Mouse (Mus musculus): ENCODE measurements around the gene Ntn1. TPM values are rescaled to one million over a fixed set of nuclear protein-coding genes. Genes with fewer than 3 reads are reported as not detected.

Ntn1 gene
- polyA plus RNA-seq, 1 experiment from 2014 or later = 11.5 TPM

- ATAC-seq (ENCODE audit: insufficient number of reproducible peaks, insufficient read depth, low FRiP score, low read depth) = no peak
- 91% methylated on average over 6 of the region's 6 CpGs for WGBS
These were observed 172.8 kb downstream of the Ntn1 start for GRCm38 (mm10) chr11:68227837-68228236.

DNA sequence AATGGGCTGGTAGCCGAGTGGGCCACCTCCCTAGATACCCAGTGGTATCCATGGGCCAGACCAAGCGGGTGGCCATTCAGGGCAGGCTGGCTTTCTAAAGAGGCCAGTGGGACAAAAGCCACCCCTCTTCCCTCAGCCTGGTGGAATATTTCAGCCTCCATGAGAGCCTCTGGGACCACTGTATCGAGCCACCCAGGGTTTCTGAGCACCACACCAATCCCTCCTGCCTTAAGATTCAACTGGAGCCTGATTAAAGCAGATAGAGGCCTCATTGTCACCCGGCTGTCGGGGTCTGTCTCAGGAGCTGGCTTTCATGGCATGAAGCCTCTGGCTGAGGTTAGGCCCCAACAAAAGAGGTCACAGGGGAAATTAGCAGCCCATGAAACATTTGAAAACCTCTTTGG is 174.0 kb downstream of the Ntn1 start:
- no peak for ATAC-seq (ENCODE audit: insufficient number of reproducible peaks, insufficient read depth, low FRiP score, low read depth)
- WGBS = 73% methylated on average over 5 of the region's 5 CpGs
- Histone ChIP-seq H3K4me2 (ENCODE audit: low read length) (no peak overlapping the region), H3K36me3 (ENCODE audit: control insufficient read depth, insufficient read depth, low read length) (no peaks in the 10 kb centered on the region), H3K9ac (ENCODE audit: low read length) (no peak overlapping the region), H3K27ac (replicated peaks in 1 of 2; ENCODE audit: control insufficient read depth in 1 of 2, insufficient read depth in 1 of 2, low read depth in 2 of 2, low read length in 2 of 2) (no peak overlapping the region), H3K27me3 (ENCODE audit: control insufficient read depth, insufficient read depth, low read length) (no peaks in the 10 kb centered on the region), H3K9me3 (ENCODE audit: control insufficient read depth, low read length) (no peaks in the 10 kb centered on the region), H3K4me1 (ENCODE audit: control insufficient read depth in 2 of 2, insufficient read depth in 2 of 2, low read length in 2 of 2) (peaks cover 0 to 6% of the 10 kb centered on the region in 2 experiments; a peak in 2 of 4 replicates), H3K4me3 (ENCODE audit: control insufficient read depth in 1 of 2, insufficient read depth in 1 of 2, low read depth in 1 of 2, low read length in 2 of 2) (no peak overlapping the region)

More at GRCm38 (mm10) chr11:68227837-68228236, 172.8 kb downstream of the Ntn1 start:
- no peak overlapping the region for H3K4me2 ChIP-seq (ENCODE audit: low read length)
- no peak overlapping the region for H3K27ac ChIP-seq (replicated peaks in 1 of 2; ENCODE audit: control insufficient read depth in 1 of 2, insufficient read depth in 1 of 2, low read depth in 2 of 2, low read length in 2 of 2)
- no peaks in the 10 kb centered on the region for H3K36me3 ChIP-seq (ENCODE audit: control insufficient read depth, insufficient read depth, low read length)
- no peaks in the 10 kb centered on the region for H3K27me3 ChIP-seq (ENCODE audit: control insufficient read depth, insufficient read depth, low read length)
- no peak overlapping the region for H3K9ac ChIP-seq (ENCODE audit: low read length)
- H3K4me1 ChIP-seq (ENCODE audit: control insufficient read depth in 2 of 2, insufficient read depth in 2 of 2, low read length in 2 of 2) = peaks cover 0 to 6% of the 10 kb centered on the region in 2 experiments; a peak in 2 of 4 replicates
- no peaks in the 10 kb centered on the region for H3K9me3 ChIP-seq (ENCODE audit: control insufficient read depth, low read length)
- H3K4me3 ChIP-seq (ENCODE audit: control insufficient read depth in 1 of 2, insufficient read depth in 1 of 2, low read depth in 1 of 2, low read length in 2 of 2) = no peak overlapping the region

DNA sequence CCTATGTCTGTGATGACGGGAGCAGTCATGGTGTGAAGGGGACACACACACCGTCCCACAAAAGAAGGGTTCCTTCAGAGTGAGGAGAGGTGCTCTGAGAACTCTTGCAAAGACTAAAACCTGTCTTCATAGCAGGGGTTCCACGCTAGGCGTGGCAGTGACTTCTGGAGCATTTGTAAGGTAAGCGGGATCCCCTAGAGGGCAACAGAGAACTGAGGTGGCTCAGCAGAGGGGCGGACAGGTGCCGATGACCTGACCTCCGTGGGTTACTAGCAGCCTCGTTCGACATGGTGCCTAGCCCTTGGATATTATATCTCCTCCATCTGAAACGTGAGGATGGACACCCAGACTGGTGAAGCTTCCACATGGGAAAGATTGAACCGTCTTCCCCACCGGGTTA is 177.5 kb downstream of the Ntn1 start:
- no peak overlapping the region for H3K9ac ChIP-seq (ENCODE audit: low read length)
- no peaks in the 10 kb centered on the region for H3K27me3 ChIP-seq (ENCODE audit: control insufficient read depth, insufficient read depth, low read length)
- H3K4me1 ChIP-seq (ENCODE audit: control insufficient read depth in 2 of 2, insufficient read depth in 2 of 2, low read length in 2 of 2) = peaks cover 0 to 1% of the 10 kb centered on the region in 2 experiments; a peak in 2 of 4 replicates
- no peak for ATAC-seq (ENCODE audit: insufficient number of reproducible peaks, insufficient read depth, low FRiP score, low read depth)
- H3K9me3 ChIP-seq (ENCODE audit: control insufficient read depth, low read length) = no peaks in the 10 kb centered on the region
- H3K4me2 ChIP-seq (ENCODE audit: low read length) = no peak overlapping the region
- H3K36me3 ChIP-seq (ENCODE audit: control insufficient read depth, insufficient read depth, low read length) = no peaks in the 10 kb centered on the region
- H3K27ac ChIP-seq (replicated peaks in 1 of 2; ENCODE audit: control insufficient read depth in 1 of 2, insufficient read depth in 1 of 2, low read depth in 2 of 2, low read length in 2 of 2) = no peak overlapping the region
- 43% methylated on average over 13 of the region's 13 CpGs for WGBS
- H3K4me3 ChIP-seq (ENCODE audit: control insufficient read depth in 1 of 2, insufficient read depth in 1 of 2, low read depth in 1 of 2, low read length in 2 of 2) = no peak overlapping the region

GRCm38 (mm10) chr11:68222209-68222608 is 178.4 kb downstream of the Ntn1 start:
- Histone ChIP-seq H3K27me3 (ENCODE audit: control insufficient read depth, insufficient read depth, low read length) (no peaks in the 10 kb centered on the region), H3K4me2 (ENCODE audit: low read length) (no peak overlapping the region), H3K9me3 (ENCODE audit: control insufficient read depth, low read length) (no peaks in the 10 kb centered on the region), H3K9ac (ENCODE audit: low read length) (no peak overlapping the region), H3K4me3 (ENCODE audit: control insufficient read depth in 1 of 2, insufficient read depth in 1 of 2, low read depth in 1 of 2, low read length in 2 of 2) (no peak overlapping the region), H3K27ac (replicated peaks in 1 of 2; ENCODE audit: control insufficient read depth in 1 of 2, insufficient read depth in 1 of 2, low read depth in 2 of 2, low read length in 2 of 2) (no peak overlapping the region), H3K36me3 (ENCODE audit: control insufficient read depth, insufficient read depth, low read length) (no peaks in the 10 kb centered on the region), H3K4me1 (ENCODE audit: control insufficient read depth in 2 of 2, insufficient read depth in 2 of 2, low read length in 2 of 2) (peaks cover 0 to 4% of the 10 kb centered on the region in 2 experiments; a peak in 2 of 4 replicates)
- 82% methylated on average over 7 of the region's 7 CpGs for WGBS
- no peak for ATAC-seq (ENCODE audit: insufficient number of reproducible peaks, insufficient read depth, low FRiP score, low read depth)

DNA sequence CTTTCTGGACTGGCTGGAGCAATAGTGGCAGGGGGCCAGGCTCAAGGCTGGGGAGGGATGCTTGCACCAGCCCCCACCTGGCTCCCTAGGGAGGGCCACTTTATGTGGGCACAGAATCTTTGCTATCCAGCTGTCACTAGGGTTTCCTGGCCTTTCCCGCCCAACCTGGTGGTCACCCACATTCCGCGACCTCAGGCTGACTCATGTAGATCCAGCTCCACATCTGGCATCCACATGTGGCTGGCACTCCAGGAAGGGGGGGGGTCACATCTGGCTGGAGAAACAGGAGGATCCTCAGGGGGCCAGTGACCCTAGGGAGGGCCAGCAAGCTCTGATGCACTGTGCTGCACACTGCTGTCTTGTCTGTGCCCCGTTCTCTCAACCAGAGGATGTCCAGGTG is 179.9 kb downstream of the Ntn1 start:
- Histone ChIP-seq H3K9ac (ENCODE audit: low read length) (no peak overlapping the region), H3K9me3 (ENCODE audit: control insufficient read depth, low read length) (no peaks in the 10 kb centered on the region), H3K27ac (replicated peaks in 1 of 2; ENCODE audit: control insufficient read depth in 1 of 2, insufficient read depth in 1 of 2, low read depth in 2 of 2, low read length in 2 of 2) (no peak overlapping the region), H3K27me3 (ENCODE audit: control insufficient read depth, insufficient read depth, low read length) (no peaks in the 10 kb centered on the region), H3K36me3 (ENCODE audit: control insufficient read depth, insufficient read depth, low read length) (no peaks in the 10 kb centered on the region), H3K4me2 (ENCODE audit: low read length) (no peak overlapping the region), H3K4me1 (ENCODE audit: control insufficient read depth in 2 of 2, insufficient read depth in 2 of 2, low read length in 2 of 2) (peaks cover 9 to 11% of the 10 kb centered on the region in 2 experiments), H3K4me3 (ENCODE audit: control insufficient read depth in 1 of 2, insufficient read depth in 1 of 2, low read depth in 1 of 2, low read length in 2 of 2) (no peak overlapping the region)
- 89% methylated on average over 4 of the region's 4 CpGs for WGBS
- ATAC-seq (ENCODE audit: insufficient number of reproducible peaks, insufficient read depth, low FRiP score, low read depth) = no peak

- H3K9me3 ChIP-seq (ENCODE audit: control insufficient read depth, low read length) = no peaks in the 10 kb centered on the region
- no peaks in the 10 kb centered on the region for H3K27me3 ChIP-seq (ENCODE audit: control insufficient read depth, insufficient read depth, low read length)
- H3K4me3 ChIP-seq (ENCODE audit: control insufficient read depth in 1 of 2, insufficient read depth in 1 of 2, low read depth in 1 of 2, low read length in 2 of 2) = no peak overlapping the region
- peaks cover 30 to 31% of the 10 kb centered on the region in 2 experiments for H3K4me1 ChIP-seq (ENCODE audit: control insufficient read depth in 2 of 2, insufficient read depth in 2 of 2, low read length in 2 of 2)
- no peak for ATAC-seq (ENCODE audit: insufficient number of reproducible peaks, insufficient read depth, low FRiP score, low read depth)
- 72% methylated on average over 11 of the region's 11 CpGs for WGBS
- H3K9ac ChIP-seq (ENCODE audit: low read length) = 0 out of 2 replicates have a peak overlapping the region, but pooled peaks have one; percentile 2
- H3K27ac ChIP-seq (replicated peaks in 1 of 2; ENCODE audit: control insufficient read depth in 1 of 2, insufficient read depth in 1 of 2, low read depth in 2 of 2, low read length in 2 of 2) = peak overlapping the region in 1 of 2 experiments; percentile 18; a peak in 1 of 4 replicates
- no peak overlapping the region for H3K4me2 ChIP-seq (ENCODE audit: low read length)
- H3K36me3 ChIP-seq (ENCODE audit: control insufficient read depth, insufficient read depth, low read length) = no peaks in the 10 kb centered on the region
These were observed 184.6 kb downstream of the Ntn1 start for GRCm38 (mm10) chr11:68216041-68216440.

- no peak overlapping the region for H3K9ac ChIP-seq (ENCODE audit: low read length)
- no peak overlapping the region; a peak in 1 of 4 replicates for H3K27ac ChIP-seq (replicated peaks in 1 of 2; ENCODE audit: control insufficient read depth in 1 of 2, insufficient read depth in 1 of 2, low read depth in 2 of 2, low read length in 2 of 2)
- H3K9me3 ChIP-seq (ENCODE audit: control insufficient read depth, low read length) = no peaks in the 10 kb centered on the region
- no peak for ATAC-seq (ENCODE audit: insufficient number of reproducible peaks, insufficient read depth, low FRiP score, low read depth)
- WGBS = 20% methylated on average over 6 of the region's 6 CpGs
- H3K4me3 ChIP-seq (ENCODE audit: control insufficient read depth in 1 of 2, insufficient read depth in 1 of 2, low read depth in 1 of 2, low read length in 2 of 2) = no peak overlapping the region
- H3K27me3 ChIP-seq (ENCODE audit: control insufficient read depth, insufficient read depth, low read length) = no peaks in the 10 kb centered on the region
- no peak overlapping the region for H3K4me2 ChIP-seq (ENCODE audit: low read length)
- no peaks in the 10 kb centered on the region for H3K36me3 ChIP-seq (ENCODE audit: control insufficient read depth, insufficient read depth, low read length)
- H3K4me1 ChIP-seq (ENCODE audit: control insufficient read depth in 2 of 2, insufficient read depth in 2 of 2, low read length in 2 of 2) = peaks cover 30 to 31% of the 10 kb centered on the region in 2 experiments
These were observed 185.3 kb downstream of the Ntn1 start for GRCm38 (mm10) chr11:68215206-68215912.
